Mouse (Mus musculus) bone marrow, adult 2 months (tissue): ENCODE results near the gene Ppm1m. TPM values are rescaled to one million over a fixed set of nuclear protein-coding genes. Genes with fewer than 3 reads are reported as not detected.
"Not testable (repeated sequence)": the region's sequence is repeated elsewhere in the genome, so short reads cannot be mapped to it uniquely, and the experiment has no call there.

Experiments used
- H3K27ac ChIP-seq: fragments of 200-500 bp; 2 replicates; pipeline ENCODE4 v1.5.1; 2012; ENCODE audit warnings: low read depth, mild to moderate bottlenecking, control low read depth, inconsistent platforms, low read length; ENCODE audit not compliant: control insufficient read depth, poor library complexity, insufficient read depth
- H3K4me1 ChIP-seq: fragments of 200-500 bp; 2 replicates; pipeline ENCODE4 v1.6.1; 2011; ENCODE audit warnings: low read length; ENCODE audit not compliant: control insufficient read depth, insufficient read depth
- H3K4me3 ChIP-seq: fragments of 200-500 bp; replicated peaks from 2 replicates; pipeline ENCODE3; 2011; ENCODE audit warnings: mild to moderate bottlenecking, low read depth, low read length, control low read depth; ENCODE audit not compliant: control insufficient read depth
- CTCF ChIP-seq: fragments of 200-500 bp; IDR thresholded peaks from 2 replicates; pipeline ENCODE4 v1.5.1; 2011; ENCODE audit warnings: low read length, control low read depth; ENCODE audit not compliant: control insufficient read depth, insufficient read depth
- POLR2A ChIP-seq: fragments of 200-500 bp; IDR thresholded peaks from 2 replicates; pipeline ENCODE4 v1.6.1; 2011; ENCODE audit warnings: low read depth, mild to moderate bottlenecking, control low read depth, low read length, borderline replicate concordance; ENCODE audit not compliant: control insufficient read depth
- WGBS: fragments of 180-500 bp; shearing (Covaris S2); methylation state at CpG from one replicate; pipeline ENCODE4 v1.1.7; 2018; 5-methylcytosine and 5-hydroxymethylcytosine counted together
- polyA plus RNA-seq: library from polyadenylated mRNA; stranded (reverse); fragments of >200 nt; gene quantifications from 2 replicates; pipeline ENCODE4 v1.2.4, GENCODE M21; 2011; ENCODE audit warnings: low replicate concordance; ENCODE audit not compliant: missing spikeins, insufficient read depth, insufficient read length

The Ppm1m gene
- polyA plus RNA-seq, 1 experiment: 91.7 TPM

GRCm38 (mm10) chr9:106175552-106176200 lies 23.9 kb downstream of the Ppm1m start:
- no peak overlapping the region for H3K27ac ChIP-seq
- H3K4me3 ChIP-seq: no peak overlapping the region
- no peak for TF ChIP-seq CTCF
- no peak for TF ChIP-seq POLR2A
- peaks cover 2% of the 10 kb centered on the region; the same call in 1 of the 2 replicates for H3K4me1 ChIP-seq
- WGBS: 29% methylated on average over 3 of the region's 3 CpGs

DNA sequence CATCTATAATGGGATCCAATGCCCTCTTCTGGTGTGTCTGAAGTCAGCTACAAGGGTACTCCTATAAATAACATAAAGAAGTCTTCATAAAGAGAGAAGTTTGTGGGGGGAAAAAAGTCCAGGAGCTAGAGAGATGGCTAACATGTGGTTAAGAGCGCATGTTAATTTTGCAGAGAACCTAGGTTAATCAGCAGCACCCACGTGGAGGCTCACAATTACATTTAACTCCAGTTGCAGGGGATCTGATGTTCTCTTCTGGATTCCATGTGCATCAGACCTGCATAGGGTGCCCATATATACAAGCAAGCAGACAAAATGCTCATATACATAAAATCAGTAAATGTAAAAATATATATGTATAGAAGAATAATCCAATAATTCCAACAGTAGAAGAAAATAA lies 26.2 kb downstream of the Ppm1m start:
- Histone ChIP-seq H3K4me3 (no peak overlapping the region), H3K4me1 (peaks cover 2% of the 10 kb centered on the region; the same call in 1 of the 2 replicates), H3K27ac (no peak overlapping the region)
- WGBS: 36% methylated on average over 2 of the region's 2 CpGs
- no peak for TF ChIP-seq POLR2A
- no peak for TF ChIP-seq CTCF

DNA sequence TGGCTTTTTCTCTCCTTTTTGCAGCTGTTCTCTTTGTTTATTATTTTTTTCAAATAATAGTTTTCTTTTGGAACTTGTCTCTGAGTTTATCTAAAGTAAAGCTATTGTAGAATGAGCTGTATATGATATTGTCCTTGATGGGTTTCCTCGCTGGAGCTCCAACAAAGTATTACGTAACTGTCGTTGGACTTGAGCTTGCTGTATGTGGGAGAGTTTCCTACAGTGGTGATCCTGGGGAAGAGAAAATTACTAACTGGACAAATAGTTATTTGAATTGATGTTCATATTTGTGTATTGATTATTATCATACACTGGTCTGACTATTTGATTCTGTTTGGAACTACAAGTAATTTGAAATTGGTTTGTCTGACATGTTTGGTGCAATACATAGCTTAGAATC lies 27.0 kb downstream of the Ppm1m start:
- Histone ChIP-seq H3K4me1 (peaks cover 2% of the 10 kb centered on the region; the same call in 1 of the 2 replicates), H3K4me3 (no peak overlapping the region), H3K27ac (no peak overlapping the region)
- 4% methylated on average over 3 of the region's 3 CpGs for WGBS
- TF ChIP-seq POLR2A (no peak), CTCF (no peak)

DNA sequence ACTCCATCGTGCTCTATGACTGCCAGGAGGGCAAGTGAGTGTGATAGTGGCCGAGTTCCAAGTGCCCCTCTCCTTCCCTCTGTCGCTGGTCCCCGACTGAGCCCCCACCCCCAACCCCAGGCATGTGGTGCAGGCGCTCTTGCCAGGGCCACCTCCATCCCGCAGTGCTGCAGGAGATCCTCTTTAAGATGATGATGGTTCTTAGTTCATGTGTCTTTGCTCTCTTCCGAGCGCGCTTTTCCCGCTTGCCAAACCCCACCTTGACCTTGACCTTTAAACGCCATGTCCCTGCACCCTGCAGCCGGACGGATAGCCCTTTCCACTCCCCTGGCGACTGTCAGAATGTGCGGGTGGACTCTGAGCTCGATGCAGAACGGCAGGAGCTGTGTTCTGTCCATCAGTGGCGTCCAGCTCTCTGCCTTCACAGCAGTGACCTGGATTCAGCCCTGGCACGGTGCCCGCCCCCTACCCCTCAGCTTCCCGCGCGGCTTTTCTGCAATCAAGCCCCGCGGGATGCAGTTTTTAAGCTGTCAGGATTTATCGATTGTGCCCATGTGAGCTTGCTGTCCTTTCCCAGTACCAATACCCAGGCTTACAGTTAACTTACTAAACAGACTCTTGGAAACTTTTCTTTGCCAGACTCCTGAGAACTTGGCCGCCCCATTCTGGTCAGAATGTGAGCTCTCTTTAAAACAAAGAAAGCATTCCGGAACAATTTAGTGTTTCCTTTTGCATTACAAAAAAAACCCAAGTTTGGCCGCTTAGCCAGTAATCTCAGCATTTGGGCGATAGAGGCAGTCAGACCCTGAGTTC lies 28.0 kb downstream of the Ppm1m start:
- under 1% methylated on average over 30 of the region's 30 CpGs for WGBS
- TF ChIP-seq CTCF (no peak), POLR2A (no peak)
- Histone ChIP-seq H3K4me1 (peaks cover 2% of the 10 kb centered on the region; the same call in 1 of the 2 replicates), H3K4me3 (peak overlapping the region; percentile 83), H3K27ac (peak overlapping the region; percentile 97)

DNA sequence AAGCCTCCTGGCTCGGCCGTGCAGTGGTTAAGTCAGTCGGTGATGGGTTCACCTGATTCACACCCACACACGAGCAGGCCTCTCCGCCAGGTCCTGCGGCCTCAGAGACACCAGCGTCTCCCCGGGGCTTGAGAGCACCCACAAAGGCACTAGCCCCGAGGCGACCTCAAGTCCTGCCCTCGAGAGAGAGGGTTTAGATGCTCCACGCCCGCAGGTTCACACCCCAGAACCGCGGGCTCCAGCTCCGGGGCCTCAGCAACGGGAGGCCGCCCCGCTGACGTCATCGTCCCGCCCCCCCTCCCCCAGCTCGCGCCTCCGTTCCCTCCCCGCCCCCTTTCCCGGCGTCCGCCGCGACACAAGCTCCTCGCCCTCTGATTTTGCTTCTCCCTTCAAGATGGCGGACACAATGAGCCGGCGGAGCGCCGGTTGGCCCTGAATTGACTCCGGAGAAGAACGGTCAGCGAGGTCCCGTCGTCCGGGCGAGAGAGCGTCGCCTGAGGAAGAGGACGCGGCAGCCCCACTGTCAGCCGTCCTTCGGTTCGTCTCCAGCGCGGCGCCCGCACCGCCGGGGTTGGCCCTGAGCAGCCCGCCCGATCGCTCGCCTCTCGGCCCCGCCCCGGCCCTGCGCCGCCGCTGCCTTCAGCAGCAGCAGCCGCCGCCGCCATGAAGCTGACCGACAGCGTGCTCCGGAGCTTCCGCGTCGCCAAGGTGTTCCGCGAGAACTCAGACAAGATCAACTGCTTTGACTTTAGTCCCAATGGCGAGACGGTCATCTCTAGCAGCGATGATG lies 28.8 kb downstream of the Ppm1m start, which contains the start of gene Wdr82:
Gene Wdr82 (plus strand): TSS at position 373 of the 790 bp plus-strand sequence.
- Histone ChIP-seq H3K4me3 (peak within 1 kb of the TSS; percentile 83), H3K4me1 (peaks cover 2% of the 10 kb centered on the region; the same call in 1 of the 2 replicates), H3K27ac (peak within 1 kb of the TSS; percentile 97)
- under 1% methylated on average over 81 of the region's 81 CpGs for WGBS
- peak; percentile 93 for TF ChIP-seq POLR2A
- TF ChIP-seq CTCF: no peak

DNA sequence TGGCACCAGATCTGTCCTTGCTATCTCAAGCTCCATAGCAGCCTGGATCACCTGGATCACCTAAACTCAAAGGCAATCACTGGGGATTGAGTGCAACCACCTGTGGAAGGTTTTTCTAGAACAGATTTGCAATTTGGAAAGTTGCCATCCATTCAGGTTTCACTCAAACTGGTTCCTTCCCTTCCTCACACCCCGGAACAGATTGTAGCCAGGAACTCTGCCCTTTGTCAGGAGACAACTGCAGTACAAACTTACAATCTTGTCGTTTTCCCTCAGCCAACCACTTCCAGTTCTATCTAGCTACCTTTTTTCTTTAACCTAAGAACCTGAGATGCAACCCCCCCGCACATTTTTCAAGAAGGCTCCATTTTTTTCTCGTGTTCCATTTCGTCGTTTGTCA lies 29.6 kb downstream of the Ppm1m start:
- H3K27ac ChIP-seq: no peak overlapping the region
- H3K4me3 ChIP-seq: no peak overlapping the region
- peaks cover 2% of the 10 kb centered on the region; the same call in 1 of the 2 replicates for H3K4me1 ChIP-seq
- no peak for TF ChIP-seq POLR2A
- TF ChIP-seq CTCF: no peak
- WGBS: 49% methylated on average over 6 of the region's 6 CpGs

GRCm38 (mm10) chr9:106169006-106169405 lies 30.5 kb downstream of the Ppm1m start:
- not testable (repeated sequence) for H3K4me3 ChIP-seq, H3K4me1 ChIP-seq, H3K27ac ChIP-seq
- WGBS: 76% methylated on average over 1 of the region's 1 CpGs

GRCm38 (mm10) chr9:106167703-106168102 lies 31.8 kb downstream of the Ppm1m start:
- no peak overlapping the region for H3K27ac ChIP-seq
- 84% methylated on average over 1 of the region's 1 CpGs for WGBS
- TF ChIP-seq CTCF (no peak), POLR2A (no peak)
- no peaks in the 10 kb centered on the region for H3K4me1 ChIP-seq
- no peak overlapping the region for H3K4me3 ChIP-seq
